Mouse (Mus musculus): Measurements from ENCODE around the gene Tnip1. TPM values are rescaled to one million over a fixed set of nuclear protein-coding genes. Genes with fewer than 3 reads are reported as not detected.

Gene Tnip1
- total and polyA plus RNA-seq, 3 experiments, result 36.1 to 137 (median 67.8) TPM

DNA sequence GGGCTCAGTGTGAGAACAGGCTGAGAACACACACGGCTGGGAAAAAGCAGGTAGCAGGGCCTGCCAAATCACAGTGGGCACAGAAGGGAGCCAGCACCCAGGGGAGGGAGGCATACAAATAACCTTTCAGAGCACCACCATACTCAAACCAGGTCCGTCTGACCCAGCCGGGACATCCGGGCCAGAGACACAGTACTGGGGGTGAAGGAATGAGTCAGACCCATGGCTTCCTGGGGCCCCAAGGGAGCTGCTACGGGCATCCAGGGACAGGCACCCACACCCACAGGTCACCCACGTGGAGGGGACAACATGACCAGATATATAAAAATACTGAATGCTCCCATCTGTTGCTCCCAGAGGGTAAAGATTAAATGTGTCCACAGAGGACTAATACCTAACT, 10.1 kb downstream of the Tnip1 start (continued):
- TF ChIP-seq MYC (IDR thresholded peaks at IDR 0.05; ENCODE audit: low read depth, low read length) (peak; percentile 80), HCFC1 (IDR thresholded peaks at IDR 0.05; ENCODE audit: low read depth, low read length) (no peak), CHD2 (IDR thresholded peaks at IDR 0.05; ENCODE audit: low read length) (0 out of 2 replicates have a peak, but pooled peaks have one; percentile 48)

DNA sequence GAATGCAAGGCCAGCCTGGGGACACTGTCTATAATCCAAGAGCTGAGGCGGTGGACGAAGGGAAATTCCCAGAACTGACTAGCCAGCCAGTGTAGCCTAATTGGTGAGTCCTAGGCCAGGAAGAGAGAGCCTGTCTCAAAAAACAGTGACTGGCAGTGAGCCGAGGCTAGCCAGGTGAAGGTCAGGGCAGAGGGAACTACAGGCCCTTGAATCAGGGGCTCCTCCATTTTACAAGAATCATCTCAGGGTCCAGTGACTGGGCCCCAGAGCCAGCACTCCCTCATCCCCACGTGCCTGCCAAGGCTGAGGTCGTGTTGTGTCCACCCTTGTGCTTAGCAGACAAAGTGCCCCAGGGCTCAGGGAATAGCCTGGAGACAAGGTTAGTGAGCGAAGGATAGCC, 12.0 kb downstream of the Tnip1 start:
- dilution Hi-C loops (cut with MboI; ENCODE audit: extremely low pct_ligation_motif_present, extremely low pct_unique_long_range_greater_than_20kb, low sequenced_read_pairs), result no loop called here
- H3K27me3 ChIP-seq (replicated peaks), result no peaks in the 10 kb centered on the region
- in situ Hi-C loops (cut with MboI; ENCODE audit: low pct_ligation_motif_present, low pct_unique_long_range_greater_than_20kb, low sequenced_read_pairs), result no loop called here
- no peak overlapping the region for H3K4me3 ChIP-seq (replicated peaks in 1 of 3; ENCODE audit: low read depth in 2 of 3, low read length in 2 of 3, poor library complexity in 1 of 3)
- peaks cover 33 to 81% of the 10 kb centered on the region in 2 experiments for H3K4me1 ChIP-seq (ENCODE audit: control insufficient read depth in 1 of 2, insufficient read depth in 2 of 2)
- H3K9ac ChIP-seq (ENCODE audit: insufficient read depth, low read depth), result no peak overlapping the region
- no peak overlapping the region for H3K4me2 ChIP-seq (ENCODE audit: insufficient read depth, low read depth, poor library complexity, severe bottlenecking)
- peaks cover 88% of the 10 kb centered on the region for H3K79me2 ChIP-seq (replicated peaks; ENCODE audit: control insufficient read depth, extremely low read depth, insufficient read depth, poor library complexity, severe bottlenecking)
- no peaks in the 10 kb centered on the region for H3K9me3 ChIP-seq (replicated peaks; ENCODE audit: low read length)
- TF ChIP-seq USF1 (IDR thresholded peaks at IDR 0.05; ENCODE audit: low read depth, low read length) (no peak), CHD2 (IDR thresholded peaks at IDR 0.05; ENCODE audit: low read length) (no peak)
- no peak overlapping the region for H3K27ac ChIP-seq (ENCODE audit: insufficient read depth, low read depth)
- DNase-seq (ENCODE audit: extremely low read depth), result no peak
- H3K36me3 ChIP-seq (replicated peaks in 1 of 2; ENCODE audit: control insufficient read depth in 1 of 2, insufficient read depth in 1 of 2, low read length in 1 of 2), result peaks cover 38 to 64% of the 10 kb centered on the region in 2 experiments

DNA sequence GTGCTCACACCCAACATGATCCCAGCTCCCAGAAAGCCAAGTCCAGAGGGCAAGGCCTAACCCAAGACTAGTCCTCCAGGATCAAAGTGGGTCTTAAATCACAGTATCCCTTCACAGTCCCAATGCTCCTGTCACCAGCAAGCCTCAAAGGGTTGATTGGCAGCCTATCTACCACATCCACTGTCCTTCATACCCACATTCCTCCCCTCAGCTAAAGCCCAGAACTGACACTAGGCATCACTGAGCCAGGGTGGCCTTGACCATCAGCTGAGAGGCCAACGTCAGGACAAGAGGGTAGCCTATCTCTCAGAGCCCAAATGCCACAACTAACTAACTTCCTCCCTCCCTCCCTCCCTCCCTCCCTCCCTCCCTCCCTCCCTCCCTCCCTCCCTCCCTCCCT, 13.0 kb downstream of the Tnip1 start:
- Histone ChIP-seq H3K36me3 (replicated peaks in 1 of 2; ENCODE audit: control insufficient read depth in 1 of 2, insufficient read depth in 1 of 2, low read length in 1 of 2) (peaks cover 45 to 71% of the 10 kb centered on the region in 2 experiments), H3K27ac (ENCODE audit: insufficient read depth, low read depth) (peak overlapping the region; percentile 53), H3K27me3 (replicated peaks) (no peaks in the 10 kb centered on the region), H3K9me3 (replicated peaks; ENCODE audit: low read length) (no peaks in the 10 kb centered on the region), H3K4me1 (ENCODE audit: control insufficient read depth in 1 of 2, insufficient read depth in 2 of 2) (peaks cover 38 to 88% of the 10 kb centered on the region in 2 experiments), H3K4me3 (replicated peaks in 1 of 3; ENCODE audit: low read depth in 2 of 3, low read length in 2 of 3, poor library complexity in 1 of 3) (peak overlapping the region in 1 of 3 experiments; percentile 23), H3K4me2 (ENCODE audit: insufficient read depth, low read depth, poor library complexity, severe bottlenecking) (no peak overlapping the region), H3K79me2 (replicated peaks; ENCODE audit: control insufficient read depth, extremely low read depth, insufficient read depth, poor library complexity, severe bottlenecking) (peaks cover 86% of the 10 kb centered on the region), H3K9ac (ENCODE audit: insufficient read depth, low read depth) (no peak overlapping the region)
- in situ Hi-C loops (cut with MboI; ENCODE audit: low pct_ligation_motif_present, low pct_unique_long_range_greater_than_20kb, low sequenced_read_pairs), result no loop called here
- DNase-seq (ENCODE audit: extremely low read depth), result no peak
- TF ChIP-seq ELF1 (IDR thresholded peaks at IDR 0.05; ENCODE audit: low read depth, low read length) (no peak), USF1 (IDR thresholded peaks at IDR 0.05; ENCODE audit: low read depth, low read length) (no peak), TBP (conservative IDR thresholded peaks at IDR 0.05; ENCODE audit: low read depth, low read length) (no peak), BHLHE40 (IDR thresholded peaks at IDR 0.05; ENCODE audit: low read depth, low read length) (no peak), IRF4 (IDR thresholded peaks at IDR 0.05; ENCODE audit: low read depth, low read length) (no peak), POLR2AphosphoS2 (IDR thresholded peaks at IDR 0.05; ENCODE audit: low read depth, low read length) (no peak), HCFC1 (IDR thresholded peaks at IDR 0.05; ENCODE audit: low read depth, low read length) (no peak), TCF12 (IDR thresholded peaks at IDR 0.05; ENCODE audit: low read depth, low read length) (no peak), RCOR1 (conservative IDR thresholded peaks at IDR 0.05; ENCODE audit: low read depth, low read length) (no peak), ZKSCAN1 (IDR thresholded peaks at IDR 0.05; ENCODE audit: borderline replicate concordance, low read depth, low read length) (no peak), UBTF (IDR thresholded peaks at IDR 0.05; ENCODE audit: low read depth, low read length) (no peak), RAD21 (IDR thresholded peaks at IDR 0.05; ENCODE audit: low read depth, low read length) (no peak), E2F4 (IDR thresholded peaks at IDR 0.05; ENCODE audit: insufficient replicate concordance, low read depth, low read length) (no peak), MYC (IDR thresholded peaks at IDR 0.05; ENCODE audit: low read depth, low read length) (no peak), USF2 (conservative IDR thresholded peaks at IDR 0.05; ENCODE audit: low read depth, low read length) (no peak), PAX5 (IDR thresholded peaks at IDR 0.05; ENCODE audit: low read length) (no peak), MAFK (IDR thresholded peaks at IDR 0.05; ENCODE audit: insufficient replicate concordance, low read length) (no peak), NRF1 (IDR thresholded peaks at IDR 0.05; ENCODE audit: low read depth, low read length) (no peak), JUN (IDR thresholded peaks at IDR 0.05; ENCODE audit: insufficient read depth, low read depth, low read length) (no peak), ZMIZ1 (IDR thresholded peaks at IDR 0.05; ENCODE audit: low read depth, low read length) (no peak)
- dilution Hi-C loops (cut with MboI; ENCODE audit: extremely low pct_ligation_motif_present, extremely low pct_unique_long_range_greater_than_20kb, low sequenced_read_pairs), result no loop called here
